Mouse (Mus musculus): Measurements from ENCODE around the gene Actl6a. TPM values are rescaled to one million over a fixed set of nuclear protein-coding genes. Genes with fewer than 3 reads are reported as not detected.
"Not testable (repeated sequence)": the region's sequence is repeated elsewhere in the genome, so short reads cannot be mapped to it uniquely, and the experiment has no call there.

Actl6a gene
- polyA plus RNA-seq, 1 experiment from 2014 or later = 102 TPM

- DNase-seq (ENCODE audit: low spot score) = no peak
- Histone ChIP-seq H3K27me3 (replicated peaks; ENCODE audit: control insufficient read depth, insufficient read depth, low read length) (no peaks in the 10 kb centered on the region), H3K9ac (ENCODE audit: low read depth, low read length) (no peak overlapping the region), H3K4me1 (ENCODE audit: control insufficient read depth, insufficient read depth, low read length) (no peaks in the 10 kb centered on the region), H3K27ac (replicated peaks; ENCODE audit: low read depth, low read length) (no peak overlapping the region), H3K4me3 (ENCODE audit: low read depth, low read length) (no peak overlapping the region), H3K9me3 (ENCODE audit: control insufficient read depth, low read length) (no peaks in the 10 kb centered on the region), H3K36me3 (ENCODE audit: control insufficient read depth, insufficient read depth, low read length) (peaks cover 96% of the 10 kb centered on the region), H3K4me2 (ENCODE audit: low read depth, low read length) (no peak overlapping the region)
- 77% methylated on average over 4 of the region's 4 CpGs for WGBS
- ATAC-seq (ENCODE audit: low read depth) = no peak
Measured at GRCm38 (mm10) chr3:32727861-32728260, 21.8 kb downstream of the Actl6a start.

GRCm38 (mm10) chr3:32736244-32737171 is 30.4 kb downstream of the Actl6a start, which contains the start of gene Ndufb5:
Gene Ndufb5, plus strand, starts transcription at chr3:32736990.
- peak; percentile 100 for DNase-seq (ENCODE audit: low spot score)
- H3K9ac ChIP-seq (ENCODE audit: low read depth, low read length) = peak within 1 kb of the TSS; percentile 85
- H3K27ac ChIP-seq (replicated peaks; ENCODE audit: low read depth, low read length) = peak within 1 kb of the TSS; percentile 76
- H3K36me3 ChIP-seq (ENCODE audit: control insufficient read depth, insufficient read depth, low read length) = peaks cover 29% of the 10 kb centered on the region
- H3K4me1 ChIP-seq (ENCODE audit: control insufficient read depth, insufficient read depth, low read length) = peaks cover 14% of the 10 kb centered on the region; the same call in 1 of the 2 replicates
- no peaks in the 10 kb centered on the region for H3K27me3 ChIP-seq (replicated peaks; ENCODE audit: control insufficient read depth, insufficient read depth, low read length)
- under 1% methylated on average over 61 of the region's 62 CpGs for WGBS
- H3K4me2 ChIP-seq (ENCODE audit: low read depth, low read length) = peak within 1 kb of the TSS; percentile 81
- peak; percentile 99 for ATAC-seq (ENCODE audit: low read depth)
- no peaks in the 10 kb centered on the region for H3K9me3 ChIP-seq (ENCODE audit: control insufficient read depth, low read length)
- H3K4me3 ChIP-seq (ENCODE audit: low read depth, low read length) = peak within 1 kb of the TSS; percentile 83

GRCm38 (mm10) chr3:32737172-32737655 is 31.1 kb downstream of the Actl6a start, which contains the start of gene Mrpl47:
Gene Mrpl47, minus strand, starts transcription at chr3:32737605.
- peak within 1 kb of the TSS; percentile 76 for H3K27ac ChIP-seq (replicated peaks; ENCODE audit: low read depth, low read length)
- peak within 1 kb of the TSS; percentile 83 for H3K4me3 ChIP-seq (ENCODE audit: low read depth, low read length)
- no peaks in the 10 kb centered on the region for H3K9me3 ChIP-seq (ENCODE audit: control insufficient read depth, low read length)
- peaks cover 28% of the 10 kb centered on the region; the same call in 1 of the 2 replicates for H3K36me3 ChIP-seq (ENCODE audit: control insufficient read depth, insufficient read depth, low read length)
- H3K27me3 ChIP-seq (replicated peaks; ENCODE audit: control insufficient read depth, insufficient read depth, low read length) = no peaks in the 10 kb centered on the region
- DNase-seq (ENCODE audit: low spot score) (no peak), ATAC-seq (ENCODE audit: low read depth) (peak; percentile 30)
- H3K4me2 ChIP-seq (ENCODE audit: low read depth, low read length) = peak within 1 kb of the TSS; percentile 81
- WGBS = under 1% methylated on average over 20 of the region's 31 CpGs
- peak within 1 kb of the TSS; percentile 85 for H3K9ac ChIP-seq (ENCODE audit: low read depth, low read length)
- H3K4me1 ChIP-seq (ENCODE audit: control insufficient read depth, insufficient read depth, low read length) = peaks cover 14% of the 10 kb centered on the region; the same call in 1 of the 2 replicates

- Histone ChIP-seq H3K9ac (ENCODE audit: low read depth, low read length) (no peak overlapping the region), H3K4me1 (ENCODE audit: control insufficient read depth, insufficient read depth, low read length) (peaks cover 14% of the 10 kb centered on the region; the same call in 1 of the 2 replicates), H3K36me3 (ENCODE audit: control insufficient read depth, insufficient read depth, low read length) (peaks cover 23% of the 10 kb centered on the region), H3K4me2 (ENCODE audit: low read depth, low read length) (no peak overlapping the region), H3K9me3 (ENCODE audit: control insufficient read depth, low read length) (no peaks in the 10 kb centered on the region), H3K4me3 (ENCODE audit: low read depth, low read length) (no peak overlapping the region), H3K27me3 (replicated peaks; ENCODE audit: control insufficient read depth, insufficient read depth, low read length) (no peaks in the 10 kb centered on the region), H3K27ac (replicated peaks; ENCODE audit: low read depth, low read length) (no peak overlapping the region)
- no peak for ATAC-seq (ENCODE audit: low read depth)
- no peak for DNase-seq (ENCODE audit: low spot score)
- 90% methylated on average over 5 of the region's 5 CpGs for WGBS
Measured at GRCm38 (mm10) chr3:32738549-32738948, 32.5 kb downstream of the Actl6a start.

GRCm38 (mm10) chr3:32742276-32742780 is 36.2 kb downstream of the Actl6a start:
- peaks cover 9% of the 10 kb centered on the region; the same call in 1 of the 2 replicates for H3K4me1 ChIP-seq (ENCODE audit: control insufficient read depth, insufficient read depth, low read length)
- DNase-seq (ENCODE audit: low spot score) (no peak), ATAC-seq (ENCODE audit: low read depth) (no peak)
- no peaks in the 10 kb centered on the region for H3K9me3 ChIP-seq (ENCODE audit: control insufficient read depth, low read length)
- no peak overlapping the region for H3K4me2 ChIP-seq (ENCODE audit: low read depth, low read length)
- H3K9ac ChIP-seq (ENCODE audit: low read depth, low read length) = no peak overlapping the region
- WGBS = 90% methylated on average over 2 of the region's 2 CpGs
- H3K27ac ChIP-seq (replicated peaks; ENCODE audit: low read depth, low read length) = no peak overlapping the region
- H3K4me3 ChIP-seq (ENCODE audit: low read depth, low read length) = no peak overlapping the region
- H3K27me3 ChIP-seq (replicated peaks; ENCODE audit: control insufficient read depth, insufficient read depth, low read length) = no peaks in the 10 kb centered on the region
- peaks cover 30% of the 10 kb centered on the region for H3K36me3 ChIP-seq (ENCODE audit: control insufficient read depth, insufficient read depth, low read length)

GRCm38 (mm10) chr3:32745001-32745400 is 38.9 kb downstream of the Actl6a start:
- Histone ChIP-seq H3K9me3 (ENCODE audit: control insufficient read depth, low read length) (no peaks in the 10 kb centered on the region), H3K36me3 (ENCODE audit: control insufficient read depth, insufficient read depth, low read length) (peaks cover 45% of the 10 kb centered on the region), H3K9ac (ENCODE audit: low read depth, low read length) (no peak overlapping the region), H3K4me1 (ENCODE audit: control insufficient read depth, insufficient read depth, low read length) (no peaks in the 10 kb centered on the region), H3K4me2 (ENCODE audit: low read depth, low read length) (no peak overlapping the region), H3K27ac (replicated peaks; ENCODE audit: low read depth, low read length) (no peak overlapping the region), H3K4me3 (ENCODE audit: low read depth, low read length) (no peak overlapping the region), H3K27me3 (replicated peaks; ENCODE audit: control insufficient read depth, insufficient read depth, low read length) (no peaks in the 10 kb centered on the region)
- no peak for ATAC-seq (ENCODE audit: low read depth)
- DNase-seq (ENCODE audit: low spot score) = no peak
- 93% methylated on average over 6 of the region's 6 CpGs for WGBS

GRCm38 (mm10) chr3:32745426-32745825 is 39.3 kb downstream of the Actl6a start:
- H3K9ac ChIP-seq (ENCODE audit: low read depth, low read length); ATAC-seq (ENCODE audit: low read depth); H3K4me1 ChIP-seq (ENCODE audit: control insufficient read depth, insufficient read depth, low read length); H3K4me2 ChIP-seq (ENCODE audit: low read depth, low read length); H3K4me3 ChIP-seq (ENCODE audit: low read depth, low read length); DNase-seq (ENCODE audit: low spot score); H3K9me3 ChIP-seq (ENCODE audit: control insufficient read depth, low read length); H3K27ac ChIP-seq (replicated peaks; ENCODE audit: low read depth, low read length); H3K27me3 ChIP-seq (replicated peaks; ENCODE audit: control insufficient read depth, insufficient read depth, low read length): not testable (repeated sequence)
- H3K36me3 ChIP-seq (ENCODE audit: control insufficient read depth, insufficient read depth, low read length) = peaks cover 49% of the 10 kb centered on the region

- Histone ChIP-seq H3K27ac (replicated peaks; ENCODE audit: low read depth, low read length) (no peak overlapping the region), H3K36me3 (ENCODE audit: control insufficient read depth, insufficient read depth, low read length) (peaks cover 64% of the 10 kb centered on the region), H3K4me2 (ENCODE audit: low read depth, low read length) (no peak overlapping the region), H3K9me3 (ENCODE audit: control insufficient read depth, low read length) (no peaks in the 10 kb centered on the region), H3K9ac (ENCODE audit: low read depth, low read length) (no peak overlapping the region), H3K27me3 (replicated peaks; ENCODE audit: control insufficient read depth, insufficient read depth, low read length) (no peaks in the 10 kb centered on the region), H3K4me3 (ENCODE audit: low read depth, low read length) (no peak overlapping the region), H3K4me1 (ENCODE audit: control insufficient read depth, insufficient read depth, low read length) (no peaks in the 10 kb centered on the region)
- 89% methylated on average over 9 of the region's 9 CpGs for WGBS
- no peak for ATAC-seq (ENCODE audit: low read depth)
- DNase-seq (ENCODE audit: low spot score) = no peak
Measured at GRCm38 (mm10) chr3:32748384-32748783, 42.3 kb downstream of the Actl6a start.

All from embryonic facial prominence, embryonic 14.5 days (tissue).